Mouse (Mus musculus) left cerebral cortex, postnatal 36 days (tissue): ENCODE measurements around the gene Spata5. TPM values are rescaled to one million over a fixed set of nuclear protein-coding genes. Genes with fewer than 3 reads are reported as not detected.

Experiments
- DNase-seq, 2 experiments: peaks; one replicate each; pipeline ENCODE4 v3.0.0; 2021 to 2022; ENCODE audit warnings: low spot score in 2 of 2, mixed read lengths in 1 of 2
- intact Hi-C: fragments of 180-260 bp; cut with DNase I; formaldehyde crosslinking; loops from one replicate; pipeline ENCODE4 v1.15.1; 2025
- total RNA-seq, 2 experiments: library from RNA; stranded (reverse); gene quantifications; 2 replicates each; pipeline ENCODE4 v1.2.3; 2021

The Spata5 gene
- total RNA-seq, 2 experiments from 2014 or later: 21.5 to 25.4 TPM

- peak; percentile 68 to 69 for DNase-seq
Observed at GRCm38 (mm10) chr3:37418961-37419457, 687 bp upstream of the Spata5 start.

DNA sequence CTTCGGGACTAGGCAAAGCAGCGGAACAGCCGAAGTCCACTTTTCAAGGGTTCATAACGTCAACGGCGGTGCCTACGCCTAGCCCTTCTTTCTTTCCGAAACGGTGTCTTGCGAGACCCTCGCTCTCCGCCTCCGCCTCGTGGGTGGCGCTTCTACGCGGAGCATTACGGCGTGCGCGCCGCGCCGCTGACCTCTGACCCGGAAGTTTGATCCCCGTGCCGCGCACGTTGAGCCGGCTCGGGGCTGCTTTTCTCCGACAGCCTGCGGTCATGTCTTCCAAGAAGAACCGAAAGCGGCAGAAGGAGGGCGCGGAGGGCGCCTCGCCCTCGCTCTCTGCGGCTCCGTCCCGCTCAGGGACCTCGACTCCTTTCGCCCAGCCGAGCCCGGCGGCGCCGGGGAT lies 376 bp downstream of the Spata5 start, which contains the start of gene Nudt6:
TSS of gene Nudt6 (minus strand) at position 140 of the 400 bp plus-strand sequence.
- DNase-seq: peak; percentile 90 to 92
- intact Hi-C loops: no loop called here

More at GRCm38 (mm10) chr3:37418961-37419457, 687 bp upstream of the Spata5 start:
- intact Hi-C loops: loop anchor here (5.0 kb wide), 1 partner anchor 107 kb away; the partner anchor contains the start of genes Bbs12 and Cetn4

DNA sequence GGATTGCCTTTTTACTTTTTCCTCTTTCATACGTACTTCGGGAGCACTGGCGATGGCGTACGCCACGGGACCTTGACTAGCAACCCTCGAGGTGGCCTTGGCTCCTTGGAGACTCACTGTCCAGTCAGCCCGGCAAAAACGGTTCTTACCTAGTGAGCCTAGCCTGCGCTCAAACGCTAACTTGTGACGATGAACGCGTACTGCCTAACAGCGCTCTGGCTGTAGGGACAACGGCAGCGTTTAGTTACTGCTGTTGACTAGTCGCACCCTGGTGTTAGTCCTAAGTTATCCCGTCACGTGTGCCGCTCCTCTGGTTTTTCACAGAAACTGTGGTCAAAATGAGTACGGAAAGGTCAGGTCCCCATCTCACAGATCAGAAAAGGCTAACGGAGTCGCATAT lies 945 bp downstream of the Spata5 start:
- DNase-seq: peak; percentile 19 to 36

GRCm38 (mm10) chr3:37421179-37421578 lies 1.5 kb downstream of the Spata5 start:
- intact Hi-C loops: no loop called here
- no peak for DNase-seq

More for the DNA sequence above, 945 bp downstream of the Spata5 start:
- intact Hi-C loops: no loop called here

- intact Hi-C loops: no loop called here
- no peak for DNase-seq
Observed at GRCm38 (mm10) chr3:37426069-37426468, 6.4 kb downstream of the Spata5 start.

GRCm38 (mm10) chr3:37430359-37430758 lies 10.7 kb downstream of the Spata5 start:
- intact Hi-C loops: no loop called here
- no peak for DNase-seq

GRCm38 (mm10) chr3:37439770-37440169 lies 20.1 kb downstream of the Spata5 start:
- no peak for DNase-seq
- intact Hi-C loops: no loop called here

DNA sequence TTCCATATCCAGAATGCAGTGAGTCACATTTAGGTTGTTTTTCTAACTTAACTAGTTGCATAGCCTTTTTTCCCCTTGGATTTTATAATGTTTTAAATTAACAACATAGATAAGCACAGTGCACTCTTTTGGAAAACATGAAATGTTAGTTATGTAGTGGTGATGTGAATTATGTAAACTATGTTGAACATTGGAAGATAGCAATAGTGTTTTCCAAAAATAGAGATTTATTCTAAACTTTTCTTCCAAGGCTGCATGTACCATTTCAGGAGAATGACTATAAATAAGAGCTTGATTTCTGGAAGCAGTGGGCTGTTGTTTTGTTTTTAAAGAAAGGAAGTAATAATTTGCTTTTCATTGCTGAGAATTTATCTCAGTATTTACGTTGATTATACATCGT lies 23.7 kb downstream of the Spata5 start:
- intact Hi-C loops: no loop called here
- DNase-seq: no peak

DNA sequence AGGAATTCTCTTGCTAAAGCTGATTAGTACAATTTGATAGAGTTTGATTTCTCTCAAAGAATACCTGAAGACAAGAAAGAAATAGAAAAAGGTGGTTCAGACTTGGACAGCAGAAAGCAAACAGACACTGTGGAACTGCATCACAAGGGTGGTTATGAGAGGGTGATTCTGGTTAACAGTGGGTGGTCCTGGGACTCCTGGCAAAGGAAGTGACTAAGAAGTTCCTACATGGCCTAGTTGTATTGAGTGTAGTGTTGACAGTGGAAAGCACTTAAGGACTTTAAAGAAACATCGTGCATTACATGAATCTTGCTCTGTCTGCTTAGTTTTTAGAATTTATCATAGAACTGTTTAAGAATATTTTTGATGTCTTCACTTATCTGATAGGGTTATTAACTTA lies 36.3 kb downstream of the Spata5 start:
- intact Hi-C loops: no loop called here

GRCm38 (mm10) chr3:37468170-37468569 lies 48.5 kb downstream of the Spata5 start:
- intact Hi-C loops: loop anchor here (5.0 kb wide), 1 partner anchor 734 kb away; no protein-coding TSS in a partner anchor
- no peak for DNase-seq

More for the DNA sequence above, 36.3 kb downstream of the Spata5 start:
- no peak for DNase-seq

- DNase-seq: no peak
- intact Hi-C loops: loop anchor here (5.0 kb wide), 1 partner anchor 733 kb away; no protein-coding TSS in a partner anchor
Observed at GRCm38 (mm10) chr3:37469353-37469752, 49.7 kb downstream of the Spata5 start.

- intact Hi-C loops: loop anchor here (5.0 kb wide), 1 partner anchor 751 kb away; no protein-coding TSS in a partner anchor
- DNase-seq: no peak
Observed at GRCm38 (mm10) chr3:37470867-37471266, 51.2 kb downstream of the Spata5 start.

- DNase-seq: no peak
- intact Hi-C loops: loop anchor here (5.0 kb wide), 1 partner anchor 750 kb away; no protein-coding TSS in a partner anchor
Observed at GRCm38 (mm10) chr3:37472461-37472860, 52.8 kb downstream of the Spata5 start.

DNA sequence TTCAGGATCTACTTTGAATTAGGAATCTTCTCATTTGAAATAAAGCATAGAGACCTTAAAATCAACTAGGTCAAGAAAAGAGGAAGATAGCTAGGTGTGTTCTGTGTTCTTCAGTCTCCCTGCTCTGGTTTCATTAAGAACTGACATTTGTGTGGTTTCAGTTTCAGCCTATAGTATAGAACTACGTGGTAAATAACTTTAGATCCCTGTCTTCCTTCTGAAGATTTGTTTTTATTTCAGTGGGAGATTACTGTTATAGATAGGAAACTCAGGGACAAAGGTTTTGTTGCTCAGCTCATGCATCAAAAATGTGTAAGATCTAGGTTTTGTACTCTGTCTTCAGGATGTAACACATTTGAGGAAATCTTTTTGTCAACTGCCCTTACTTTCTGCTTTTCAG lies 56.8 kb downstream of the Spata5 start:
- intact Hi-C loops: loop anchor here (5.0 kb wide), 2 partner anchors 156 to 731 kb away; no protein-coding TSS in a partner anchor
- no peak for DNase-seq

DNA sequence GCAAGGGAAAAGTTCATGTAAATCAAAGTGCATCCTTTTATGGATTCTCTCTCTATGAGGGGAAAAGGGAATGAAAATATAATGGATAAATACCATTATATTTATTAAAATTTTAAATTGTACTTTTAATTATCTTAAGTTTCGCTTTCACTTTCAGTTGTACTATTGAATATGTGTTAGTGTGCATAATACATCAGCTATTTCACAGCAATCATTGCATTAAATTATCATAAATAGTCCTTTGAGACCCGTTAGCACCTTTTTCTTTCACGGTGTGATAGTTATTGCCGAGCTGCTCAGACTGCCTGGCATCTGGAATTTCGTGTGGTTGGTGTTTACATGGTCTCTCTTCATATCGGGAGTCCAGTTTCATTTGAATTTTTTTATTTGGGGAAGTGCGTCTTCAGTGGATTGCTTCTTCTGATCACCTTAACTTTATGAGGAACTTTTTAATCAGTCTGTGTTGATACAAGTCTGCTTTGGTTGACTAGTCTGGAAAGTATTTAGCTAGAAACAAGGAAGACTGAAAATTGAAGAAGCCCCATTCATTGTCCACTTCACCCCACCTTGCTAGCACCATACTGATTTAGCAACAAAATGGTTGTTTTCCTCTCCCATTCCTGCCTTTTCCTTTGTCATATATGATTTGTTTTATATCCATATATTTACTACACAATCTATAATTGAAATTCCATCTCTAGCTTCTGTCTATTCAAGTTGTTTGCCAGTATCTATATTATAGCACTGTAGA lies 57.9 kb downstream of the Spata5 start:
- no peak for DNase-seq
- intact Hi-C loops: loop anchor here (5.0 kb wide), 2 partner anchors 155 to 730 kb away; no protein-coding TSS in a partner anchor

GRCm38 (mm10) chr3:37479771-37480170 lies 60.1 kb downstream of the Spata5 start:
- DNase-seq: no peak
- intact Hi-C loops: loop anchor here (5.0 kb wide), 2 partner anchors 153 to 728 kb away; no protein-coding TSS in a partner anchor

DNA sequence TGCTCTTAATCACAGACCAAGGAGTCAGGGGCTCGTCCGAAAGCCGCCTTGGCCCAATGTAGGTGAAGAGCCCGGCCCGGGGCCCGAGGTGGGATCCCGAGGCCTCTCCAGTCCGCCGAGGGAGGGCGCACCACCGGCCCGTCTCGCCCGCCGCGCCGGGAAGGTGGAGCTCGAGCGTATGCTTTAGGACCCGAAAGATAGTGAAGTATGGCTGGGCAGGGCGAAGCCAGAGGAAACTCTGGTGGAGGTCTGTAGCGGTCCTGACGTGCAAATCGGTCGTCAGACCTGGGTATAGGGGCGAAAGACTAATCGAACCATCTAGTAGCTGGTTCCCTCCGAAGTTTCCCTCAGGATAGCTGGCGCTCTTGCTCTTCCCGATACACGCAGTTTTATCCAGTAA lies 61.6 kb downstream of the Spata5 start:
- DNase-seq: no peak
- intact Hi-C loops: no loop called here

DNA sequence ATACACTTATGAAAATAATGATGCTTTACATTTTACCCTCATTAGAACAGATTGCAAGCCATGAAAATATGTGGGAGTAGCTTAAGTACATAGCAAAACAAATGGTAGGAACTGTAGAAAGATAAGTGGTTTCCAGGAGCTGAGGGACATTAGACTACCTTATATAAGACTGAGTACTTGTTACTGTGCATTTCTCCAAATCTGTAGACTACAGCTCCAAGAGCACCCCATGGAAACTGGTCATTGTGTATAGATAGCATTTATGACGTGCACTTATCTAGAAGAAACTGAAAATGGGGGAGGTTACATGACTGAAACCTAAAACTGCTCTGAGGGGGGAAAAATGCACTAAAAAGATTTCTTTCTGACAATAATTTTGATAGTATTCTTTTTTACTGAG lies 63.0 kb downstream of the Spata5 start:
- intact Hi-C loops: no loop called here
- DNase-seq: no peak

- intact Hi-C loops: no loop called here
Observed at GRCm38 (mm10) chr3:37483709-37484265, 64.1 kb downstream of the Spata5 start.

GRCm38 (mm10) chr3:37487639-37488038 lies 67.9 kb downstream of the Spata5 start:
- DNase-seq: no peak
- intact Hi-C loops: no loop called here

More at GRCm38 (mm10) chr3:37483709-37484265, 64.1 kb downstream of the Spata5 start:
- DNase-seq: no peak
